Comparison of ENCODE assay signal across 8 mouse cellular contexts in genomic region chr2:165387844-165388495, GRCm38 (mm10). TPM values are rescaled to one million over a fixed set of nuclear protein-coding genes. Genes with fewer than 3 reads are reported as not detected.
A peak's percentile ranks its signal among the peaks of the same experiment; 100 is the strongest.
DNase-seq lines count a peak whose midpoint lies in the region; ATAC-seq and TF ChIP-seq lines count a peak whose summit lies in the region.

Zfp334 (minus strand) TSS chr2:165388259.

- peaks cover 40% of the 10 kb centered on the region for H3K36me3 ChIP-seq in hindbrain, embryonic 10.5 days
- H3K36me3 ChIP-seq in liver, postnatal 0 days (replicated peaks; ENCODE audit: insufficient read depth, low read length) = peaks cover 12% of the 10 kb centered on the region

- ATAC-seq in liver, postnatal 0 days = peak; percentile 78

- peak within 1 kb of the TSS; percentile 95 for H3K27ac ChIP-seq in hindbrain, embryonic 10.5 days
- H3K27ac ChIP-seq in liver, postnatal 0 days (ENCODE audit: low read depth) = peak within 1 kb of the TSS; percentile 78

- H3K27me3 ChIP-seq in hindbrain, embryonic 10.5 days (ENCODE audit: insufficient read depth, poor library complexity, severe bottlenecking) = no peaks in the 10 kb centered on the region
- no peaks in the 10 kb centered on the region for H3K27me3 ChIP-seq in liver, postnatal 0 days (ENCODE audit: insufficient read depth, low read length)

- TF ChIP-seq EP300 in liver, postnatal 0 days (IDR thresholded peaks at IDR 0.05; ENCODE audit: low read depth) = no peak

- no peak for TF ChIP-seq CTCF in liver, postnatal 0 days (IDR thresholded peaks at IDR 0.05; ENCODE audit: low read depth)

- peak within 1 kb of the TSS; percentile 64 for H3K4me3 ChIP-seq in hindbrain, embryonic 10.5 days
- H3K4me3 ChIP-seq in liver, postnatal 0 days (ENCODE audit: low read depth, low read length) = peak within 1 kb of the TSS; percentile 58

- no peaks in the 10 kb centered on the region for H3K9me3 ChIP-seq in hindbrain, embryonic 10.5 days
- H3K9me3 ChIP-seq in liver, postnatal 0 days (ENCODE audit: low read length) = no peaks in the 10 kb centered on the region

- peaks cover 25% of the 10 kb centered on the region for H3K4me1 ChIP-seq in hindbrain, embryonic 10.5 days (replicated peaks)
- H3K4me1 ChIP-seq in liver, postnatal 0 days (ENCODE audit: insufficient read depth) = peaks cover 3% of the 10 kb centered on the region

- DNase-seq in NIH3T3 (ENCODE audit: low read depth) = peak; percentile 98
- peak; percentile 97 for DNase-seq in cerebellum, adult 9-10 months
- peak; percentile 92 to 98 for DNase-seq in frontal cortex, adult 2 months (ENCODE audit: extremely low spot score in 1 of 2, low spot score in 1 of 2)
- peak; percentile 97 for DNase-seq in hindbrain, embryonic 10.5 days (ENCODE audit: low spot score)
- DNase-seq in layer of hippocampus, adult 8-10 months (ENCODE audit: low spot score in 2 of 2) = peak; percentile 93 to 97
- peak; percentile 85 for DNase-seq in liver, postnatal 0 days
- peak; percentile 85 for DNase-seq in ovary, postnatal 14 days (ENCODE audit: low spot score)
- DNase-seq in urinary bladder, postnatal 4 days (ENCODE audit: low spot score in 2 of 2) = peak; percentile 87 to 93

- under 1% methylated on average over 40 of the region's 40 CpGs for WGBS in hindbrain, embryonic 10.5 days
- WGBS in liver, postnatal 0 days (ENCODE audit: insufficient replicate concordance) = 1% methylated on average over 40 of the region's 40 CpGs

- H3K9ac ChIP-seq in liver, postnatal 0 days (replicated peaks) = peak within 1 kb of the TSS; percentile 65

- H3K4me2 ChIP-seq in liver, postnatal 0 days (ENCODE audit: low read depth, low read length) = peak within 1 kb of the TSS; percentile 72

RNA-seq across cellular contexts. Expression of gene Zfp334, which starts in this region (rescaled TPM):
- 9.7 and 10.1 TPM in 2 replicates for polyA plus RNA-seq in frontal cortex, adult 2 months (2012; rRNA removed)
- 16.9 and 19.9 TPM in 2 replicates for polyA plus RNA-seq in hindbrain, embryonic 10.5 days (2016; fragmentation: Nextera tagmentation; extraction: Ambion mirVana)
- 10 to 100 TPM; 13.4 to 16.7 (median 15.1) TPM for total RNA-seq in layer of hippocampus, adult 8-10 months (2022)
- 1.2 and 1.5 TPM in 2 replicates for polyA plus RNA-seq in liver, postnatal 0 days (2015; fragmentation: Nextera tagmentation; extraction: Ambion mirVana)

Comparison
In these comparisons a context has a peak if more than half of its experiments do, and no peak if none do; other contexts are left out.
1. Peak in every context shown above with its lines: DNase-seq, ATAC-seq, H3K4me3 ChIP-seq and H3K27ac ChIP-seq.